Mouse (Mus musculus): ENCODE measurements around the gene Apol9a.

- no peak for TF ChIP-seq CTCF (IDR thresholded peaks at IDR 0.05; ENCODE audit: low read depth, low read length)
- TF ChIP-seq POLR2AphosphoS5 (IDR thresholded peaks at IDR 0.05; ENCODE audit: insufficient replicate concordance, low read depth, low read length), result no peak
- no peak for TF ChIP-seq GATA1 (IDR thresholded peaks at IDR 0.05; ENCODE audit: borderline replicate concordance, low read length)
- TF ChIP-seq TAL1 (conservative IDR thresholded peaks at IDR 0.05; ENCODE audit: low read depth, low read length), result no peak
- TF ChIP-seq GATA2 (IDR thresholded peaks at IDR 0.05; ENCODE audit: borderline replicate concordance, low read depth, low read length), result no peak
Observed at GRCm38 (mm10) chr15:77366706-77367484, 44.0 kb downstream of the Apol9a start.
